Mouse (Mus musculus): ENCODE measurements around the gene Morc1.

- TF ChIP-seq CTCF (IDR thresholded peaks at IDR 0.05; ENCODE audit: borderline replicate concordance, insufficient read depth, low read depth, low read length) = no peak
- TF ChIP-seq POLR2A (IDR thresholded peaks at IDR 0.05; ENCODE audit: borderline replicate concordance, insufficient read depth, low read length) = no peak
Measured at GRCm38 (mm10) chr16:48424069-48424468, 7.0 kb upstream of the Morc1 start.
